Mouse (Mus musculus) stomach, embryonic 16.5 days (tissue): ENCODE results near the gene Cacng8. TPM values are rescaled to one million over a fixed set of nuclear protein-coding genes. Genes with fewer than 3 reads are reported as not detected.

ENCODE experiments used
- ATAC-seq: fragments of 200-750 bp; cut with Nextera tagmentation; 2 replicates; pipeline ENCODE4 v1.8.0; 2017; ENCODE audit warnings: moderate number of reproducible peaks, moderate TSS enrichment; ENCODE audit not compliant: insufficient read depth, low FRiP score
- H3K27ac ChIP-seq: fragments of 300-500 bp; sonication (generic); 2 replicates; pipeline ENCODE4 v1.5.1; 2014; ENCODE audit warnings: low read length
- H3K27me3 ChIP-seq: fragments of 300-500 bp; sonication (generic); 2 replicates; pipeline ENCODE4 v1.6.1; 2014; ENCODE audit warnings: low read length, control low read depth, mixed read lengths; ENCODE audit not compliant: control insufficient read depth, insufficient read depth
- H3K36me3 ChIP-seq: fragments of 300-500 bp; sonication (generic); 2 replicates; pipeline ENCODE4 v1.6.1; 2014; ENCODE audit warnings: low read length; ENCODE audit not compliant: control insufficient read depth, insufficient read depth
- H3K4me1 ChIP-seq: fragments of 300-500 bp; sonication (generic); 2 replicates; pipeline ENCODE4 v1.6.1; 2014; ENCODE audit warnings: low read length, control low read depth, mixed read lengths; ENCODE audit not compliant: control insufficient read depth, insufficient read depth
- H3K4me2 ChIP-seq: fragments of 300-500 bp; sonication (generic); 2 replicates; pipeline ENCODE4 v1.6.1; 2014; ENCODE audit warnings: low read depth, low read length, mixed read lengths
- H3K4me3 ChIP-seq: fragments of 300-500 bp; sonication (generic); replicated peaks from 2 replicates; pipeline ENCODE4 v1.5.1; 2014; ENCODE audit warnings: mild to moderate bottlenecking, low read length
- H3K9ac ChIP-seq: fragments of 300-500 bp; sonication (generic); 2 replicates; pipeline ENCODE4 v1.6.1; 2014; ENCODE audit warnings: low read length
- H3K9me3 ChIP-seq: fragments of 300-500 bp; sonication (generic); replicated peaks from 2 replicates; pipeline ENCODE4 v1.6.1; 2016; ENCODE audit warnings: low read length, control low read depth; ENCODE audit not compliant: control insufficient read depth
- WGBS: fragments of 180-500 bp; shearing (Covaris S2); extraction: QIAGEN DNeasy Blood & Tissue Kit; methylation state at CpG from one replicate; pipeline ENCODE4 v1.1.7; 2014; 5-methylcytosine and 5-hydroxymethylcytosine counted together
- polyA plus RNA-seq: library from polyadenylated mRNA; unstranded; fragments of >200 nt; fragmentation: Nextera tagmentation; extraction: Ambion mirVana; gene quantifications from 2 replicates; pipeline ENCODE4 v1.2.1, GENCODE M21; 2015

Gene Cacng8
- polyA plus RNA-seq, 1 experiment from 2014 or later: 0.74 TPM

DNA sequence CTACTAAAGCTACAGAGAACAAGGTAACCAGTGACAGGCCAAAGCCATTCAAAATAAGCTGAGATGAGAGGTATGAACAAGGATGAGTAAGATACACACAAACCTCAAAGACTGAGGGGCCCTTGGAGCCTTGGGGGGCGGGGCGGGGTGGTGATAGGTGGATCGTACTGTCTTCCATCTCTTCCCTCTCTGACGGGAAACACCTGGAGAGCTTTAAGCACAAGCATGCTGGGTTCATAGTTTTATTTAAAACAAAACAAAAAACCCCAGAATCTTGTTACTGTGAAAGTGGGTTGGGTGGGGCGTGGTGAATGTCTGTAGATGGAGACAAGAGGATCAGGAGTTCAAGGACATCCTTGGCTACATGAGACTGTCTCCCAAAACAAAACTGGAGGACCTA lies 30.0 kb downstream of the Cacng8 start:
- H3K9me3 ChIP-seq: peaks cover 3% of the 10 kb centered on the region; the same call in 1 of the 2 replicates
- no peak for ATAC-seq
- H3K36me3 ChIP-seq: no peaks in the 10 kb centered on the region
- no peaks in the 10 kb centered on the region; the same call in 1 of the 2 replicates for H3K4me1 ChIP-seq
- no peak overlapping the region for H3K27ac ChIP-seq
- H3K4me3 ChIP-seq: no peak overlapping the region
- H3K4me2 ChIP-seq: no peak overlapping the region
- peaks cover 56% of the 10 kb centered on the region for H3K27me3 ChIP-seq
- 37% methylated on average over 5 of the region's 5 CpGs for WGBS
- H3K9ac ChIP-seq: no peak overlapping the region

DNA sequence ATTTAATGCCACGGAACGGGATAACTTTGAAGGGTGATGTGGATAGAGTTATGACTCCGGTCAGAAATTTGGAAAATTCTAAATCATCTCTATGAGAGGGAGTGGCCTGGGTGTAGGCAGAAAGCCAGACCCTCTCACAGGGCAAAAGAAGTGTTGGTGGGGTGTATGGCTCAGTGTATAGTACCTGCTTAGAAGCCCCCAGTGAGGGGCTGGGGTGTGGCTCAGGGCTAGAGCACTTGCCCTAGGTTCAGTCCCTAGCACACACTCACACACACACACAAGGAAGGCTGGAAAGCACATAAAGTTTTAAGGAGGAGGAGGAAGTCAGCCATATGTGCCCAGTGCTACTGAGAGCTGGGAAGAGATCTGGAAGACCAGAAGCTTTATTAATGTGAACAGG lies 30.8 kb downstream of the Cacng8 start:
- WGBS: 61% methylated on average over 3 of the region's 3 CpGs

DNA sequence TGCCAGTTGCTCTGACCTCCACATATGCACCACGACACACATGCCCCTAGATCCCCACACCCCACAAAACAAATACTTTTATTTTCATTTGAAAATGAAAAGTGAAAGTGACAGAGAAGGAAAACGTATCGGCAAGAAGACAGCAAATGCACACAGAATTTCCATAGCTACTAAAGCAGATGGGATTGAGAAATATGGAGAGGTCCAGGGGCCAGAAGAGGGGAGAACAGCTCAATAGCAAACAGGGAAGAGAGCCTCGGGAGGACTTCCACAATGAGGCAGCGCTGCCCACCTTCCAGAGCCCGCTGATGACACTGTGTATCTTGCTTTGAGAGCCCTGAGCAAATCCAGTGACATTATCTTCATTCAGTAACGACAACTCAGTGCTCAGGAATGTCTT lies 31.6 kb downstream of the Cacng8 start:
- Histone ChIP-seq H3K36me3 (no peaks in the 10 kb centered on the region), H3K9ac (no peak overlapping the region), H3K4me3 (no peak overlapping the region), H3K4me2 (no peak overlapping the region), H3K9me3 (no peaks in the 10 kb centered on the region), H3K27me3 (peaks cover 40% of the 10 kb centered on the region), H3K4me1 (no peaks in the 10 kb centered on the region), H3K27ac (no peak overlapping the region)
- no peak for ATAC-seq
- WGBS: 45% methylated on average over 7 of the region's 7 CpGs

More for the DNA sequence above, 30.8 kb downstream of the Cacng8 start:
- H3K4me1 ChIP-seq: no peaks in the 10 kb centered on the region
- no peak for ATAC-seq
- H3K36me3 ChIP-seq: no peaks in the 10 kb centered on the region
- no peak overlapping the region for H3K4me3 ChIP-seq
- no peak overlapping the region for H3K27ac ChIP-seq
- H3K27me3 ChIP-seq: peaks cover 48% of the 10 kb centered on the region
- peaks cover 1% of the 10 kb centered on the region; the same call in 1 of the 2 replicates for H3K9me3 ChIP-seq
- H3K4me2 ChIP-seq: no peak overlapping the region
- no peak overlapping the region for H3K9ac ChIP-seq

DNA sequence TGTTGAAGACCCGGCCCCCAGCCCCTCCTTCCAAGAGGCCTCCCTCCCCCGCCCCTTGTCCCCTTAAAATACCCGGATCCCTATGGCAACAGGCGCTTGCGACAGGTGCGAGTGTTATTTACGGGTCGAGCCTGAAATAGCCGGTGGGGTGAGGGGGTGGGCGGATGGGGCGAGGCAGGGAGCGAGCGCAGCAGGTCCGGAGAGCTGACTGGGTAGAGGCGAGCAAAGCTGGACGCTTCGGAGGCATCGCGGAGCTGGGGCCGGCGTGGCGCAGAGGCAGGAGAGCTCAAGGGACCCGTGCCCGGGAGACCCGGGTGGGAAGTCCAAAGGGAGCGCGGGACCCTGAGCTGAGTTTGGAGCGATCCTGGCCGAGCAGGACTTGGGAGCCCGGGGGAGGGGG lies 32.9 kb downstream of the Cacng8 start:
- Histone ChIP-seq H3K9me3 (no peaks in the 10 kb centered on the region), H3K4me2 (peak overlapping the region; percentile 31; the same call in 1 of the 2 replicates), H3K4me1 (no peaks in the 10 kb centered on the region), H3K27me3 (peaks cover 31% of the 10 kb centered on the region), H3K36me3 (no peaks in the 10 kb centered on the region), H3K27ac (no peak overlapping the region), H3K9ac (peak overlapping the region; percentile 40), H3K4me3 (peak overlapping the region; percentile 7; the same call in 1 of the 2 replicates)
- ATAC-seq: no peak
- 2% methylated on average over 30 of the region's 30 CpGs for WGBS

DNA sequence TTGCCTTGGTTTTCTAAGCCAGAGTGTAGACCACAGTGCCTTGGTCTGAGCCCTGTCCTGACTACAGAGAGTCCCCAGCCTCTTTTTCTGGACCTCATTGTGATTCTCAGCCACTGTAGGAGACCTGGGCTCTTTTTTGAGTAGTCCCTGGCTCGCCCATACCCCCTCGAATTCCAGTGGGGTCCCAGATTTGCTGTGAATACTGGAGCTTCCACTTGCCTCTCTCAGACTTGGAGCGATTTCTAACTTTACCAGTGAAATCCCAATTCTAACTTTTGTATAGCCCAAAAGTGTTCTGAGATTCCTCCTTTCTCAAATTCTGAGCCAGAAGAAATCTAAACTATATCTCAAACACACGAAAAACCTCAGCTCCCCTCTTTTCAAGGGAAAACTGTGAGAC lies 33.4 kb downstream of the Cacng8 start, which contains the start of gene Cacng6:
Gene Cacng6, plus strand, starts transcription at position 301 of the 400 bp plus-strand sequence.
- H3K4me3 ChIP-seq: peak within 1 kb of the TSS; percentile 7; the same call in 1 of the 2 replicates
- H3K27ac ChIP-seq: no peak within 1 kb of the TSS
- H3K4me1 ChIP-seq: no peaks in the 10 kb centered on the region
- H3K4me2 ChIP-seq: peak within 1 kb of the TSS; percentile 31; the same call in 1 of the 2 replicates
- no peaks in the 10 kb centered on the region for H3K36me3 ChIP-seq
- peaks cover 31% of the 10 kb centered on the region for H3K27me3 ChIP-seq
- peak within 1 kb of the TSS; percentile 40 for H3K9ac ChIP-seq
- no peak for ATAC-seq
- 50% methylated on average over 4 of the region's 4 CpGs for WGBS
- no peaks in the 10 kb centered on the region for H3K9me3 ChIP-seq

DNA sequence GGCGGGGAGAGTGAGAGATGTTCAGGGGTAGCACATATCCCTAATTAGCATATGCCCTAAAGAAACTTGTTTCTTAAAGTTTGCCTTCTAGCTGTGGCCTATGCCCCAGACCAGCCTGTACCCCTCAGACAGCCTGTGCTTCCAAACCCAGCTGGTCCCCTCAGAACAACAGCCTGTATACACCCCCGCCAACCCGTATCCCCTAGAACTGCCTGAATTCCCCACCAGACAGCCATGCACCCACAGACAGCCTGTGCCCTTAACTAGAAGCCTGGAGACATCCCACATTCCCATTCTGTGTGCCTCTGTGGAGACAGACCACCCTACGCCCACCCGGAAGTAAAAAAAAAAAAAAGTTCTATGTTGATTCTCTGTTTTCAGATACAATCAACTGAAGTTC lies 34.7 kb downstream of the Cacng8 start:
- Histone ChIP-seq H3K4me3 (no peak overlapping the region), H3K27me3 (peaks cover 31% of the 10 kb centered on the region), H3K4me1 (no peaks in the 10 kb centered on the region), H3K27ac (no peak overlapping the region), H3K36me3 (no peaks in the 10 kb centered on the region), H3K9me3 (no peaks in the 10 kb centered on the region), H3K9ac (no peak overlapping the region), H3K4me2 (no peak overlapping the region)
- WGBS: 83% methylated on average over 5 of the region's 5 CpGs
- ATAC-seq: no peak

DNA sequence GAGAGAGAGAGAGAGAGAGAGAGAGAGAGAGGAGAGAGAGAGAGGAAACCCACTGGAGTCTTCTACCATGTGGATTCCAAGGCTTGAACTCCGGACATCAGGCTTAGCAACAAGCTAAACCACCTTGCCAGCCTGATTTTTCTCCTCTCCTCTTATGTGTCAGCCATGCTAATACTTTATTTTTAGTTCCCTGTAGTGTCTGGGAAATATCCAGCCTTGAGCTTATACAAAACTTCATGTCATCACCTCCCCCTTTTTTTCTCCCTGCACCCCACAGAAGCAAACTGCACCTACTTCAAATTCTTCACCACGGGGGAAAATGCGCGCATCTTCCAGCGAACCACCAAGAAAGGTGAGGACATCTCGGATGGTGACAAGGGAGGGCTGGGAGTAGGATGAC lies 39.7 kb downstream of the Cacng8 start:
- H3K4me3 ChIP-seq: no peak overlapping the region
- no peaks in the 10 kb centered on the region for H3K36me3 ChIP-seq
- H3K27me3 ChIP-seq: peaks cover 1% of the 10 kb centered on the region; the same call in 1 of the 2 replicates
- no peaks in the 10 kb centered on the region for H3K9me3 ChIP-seq
- H3K4me1 ChIP-seq: no peaks in the 10 kb centered on the region
- no peak overlapping the region for H3K27ac ChIP-seq
- no peak for ATAC-seq
- no peak overlapping the region for H3K4me2 ChIP-seq
- no peak overlapping the region for H3K9ac ChIP-seq
- 59% methylated on average over 6 of the region's 6 CpGs for WGBS

DNA sequence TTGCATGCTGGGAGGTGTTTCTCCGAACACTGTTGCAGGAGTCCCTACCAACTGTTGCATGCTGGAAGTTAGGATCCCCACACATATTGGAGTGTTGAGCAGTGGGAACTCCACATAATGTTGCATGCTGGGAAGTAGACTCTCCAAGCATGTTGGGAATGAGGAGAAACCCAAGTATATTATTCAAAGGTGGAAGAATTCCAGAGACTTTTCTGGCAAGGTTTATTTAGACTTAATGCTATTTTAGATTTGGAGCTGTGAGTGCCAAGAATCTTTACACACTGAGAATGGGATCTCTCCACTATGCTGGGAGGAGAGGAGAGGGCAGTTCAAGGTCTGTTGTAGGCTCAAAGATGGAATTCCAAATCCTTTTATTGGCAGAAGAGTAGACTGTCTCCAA lies 41.6 kb downstream of the Cacng8 start:
- no peak for ATAC-seq
- Histone ChIP-seq H3K9me3 (no peaks in the 10 kb centered on the region), H3K4me3 (no peak overlapping the region), H3K4me2 (no peak overlapping the region), H3K4me1 (no peaks in the 10 kb centered on the region), H3K36me3 (no peaks in the 10 kb centered on the region), H3K27ac (no peak overlapping the region), H3K9ac (no peak overlapping the region), H3K27me3 (no peaks in the 10 kb centered on the region)
- 88% methylated on average over 1 of the region's 1 CpGs for WGBS

DNA sequence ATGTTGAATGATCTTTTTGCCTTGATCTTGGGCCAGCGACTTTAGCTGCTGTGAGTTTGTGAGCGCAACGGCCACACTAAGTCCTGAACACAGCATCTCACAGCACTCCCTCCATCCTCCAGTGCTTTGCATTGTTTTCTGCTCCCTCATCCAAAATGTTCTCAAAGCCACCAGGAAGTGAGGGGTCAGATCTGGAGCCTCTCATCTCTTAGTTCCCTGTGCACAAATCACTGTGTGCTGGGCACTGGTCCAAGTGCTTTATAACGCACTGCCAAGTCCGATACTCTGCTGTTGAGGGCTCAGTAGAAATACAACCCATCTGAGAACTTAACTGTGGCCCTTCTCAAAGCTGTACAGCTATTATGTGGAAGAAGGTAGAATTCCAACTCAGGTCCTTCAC lies 47.5 kb downstream of the Cacng8 start:
- no peak overlapping the region for H3K27ac ChIP-seq
- H3K36me3 ChIP-seq: no peaks in the 10 kb centered on the region
- no peak for ATAC-seq
- no peak overlapping the region for H3K4me3 ChIP-seq
- H3K4me1 ChIP-seq: peaks cover 3% of the 10 kb centered on the region; the same call in 1 of the 2 replicates
- no peak overlapping the region for H3K4me2 ChIP-seq
- no peaks in the 10 kb centered on the region for H3K27me3 ChIP-seq
- H3K9ac ChIP-seq: no peak overlapping the region
- 36% methylated on average over 5 of the region's 5 CpGs for WGBS
- H3K9me3 ChIP-seq: no peaks in the 10 kb centered on the region
